Mouse (Mus musculus): ENCODE results near the gene Abat. TPM values are rescaled to one million over a fixed set of nuclear protein-coding genes. Genes with fewer than 3 reads are reported as not detected.
A peak's percentile ranks its signal among the peaks of the same experiment; 100 is the strongest.

Gene Abat
- 10 to 100 TPM in 1 of 2 experiments, 1 to 10 TPM in 1; 9.8 to 10.2 TPM for total RNA-seq (2021)
- long read RNA-seq, experiment 1, full-length matches to known transcripts, result 4 of 4 reads
- long read RNA-seq, experiment 1, partial matches to known transcripts, result 0 of 4 reads
- long read RNA-seq, experiment 1, other reads (novel, unspliced or antisense), result 0 of 4 reads
- long read RNA-seq, experiment 2, full-length matches to known transcripts, result 2 of 2 reads
- long read RNA-seq, experiment 2, partial matches to known transcripts, result 0 of 2 reads
- long read RNA-seq, experiment 2, other reads (novel, unspliced or antisense), result 0 of 2 reads

DNA sequence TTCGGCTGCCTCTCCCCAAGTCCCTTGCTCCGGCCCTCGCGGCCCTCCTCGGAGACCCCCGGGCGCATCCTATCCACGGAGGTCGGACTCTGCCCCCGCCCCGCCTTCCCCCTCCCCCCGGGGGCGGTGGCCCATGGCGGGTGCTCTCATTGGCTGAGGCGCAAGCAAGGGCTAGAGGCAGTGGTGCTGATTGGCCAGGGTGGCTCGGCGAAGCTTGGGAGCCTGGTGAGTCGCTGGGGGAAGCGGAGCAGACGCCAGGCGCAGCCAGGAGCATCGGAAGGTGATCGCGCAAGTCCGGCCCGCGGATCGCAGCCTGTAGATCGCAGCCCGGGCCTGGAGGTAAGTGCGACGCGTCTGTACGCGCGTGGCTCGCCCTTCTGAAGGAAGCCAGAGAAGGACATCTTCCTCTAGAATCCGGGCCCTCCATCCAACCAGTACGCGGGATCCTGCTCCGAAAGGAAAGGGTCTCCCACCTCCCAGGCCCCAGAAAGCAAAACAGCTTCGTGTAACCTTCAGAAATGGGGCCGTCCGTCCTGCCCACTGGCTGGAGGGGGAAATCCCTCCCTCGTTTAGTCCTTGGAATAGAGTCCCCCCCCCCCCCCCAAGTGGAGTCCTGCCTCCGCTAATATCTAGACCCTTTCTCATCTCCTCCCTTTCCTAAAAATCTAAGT, at the start of gene Abat:
TSS of gene Abat (plus strand) at position 194 of the 671 bp plus-strand sequence.
- DNase-seq, result peak; percentile 92 to 96

DNA sequence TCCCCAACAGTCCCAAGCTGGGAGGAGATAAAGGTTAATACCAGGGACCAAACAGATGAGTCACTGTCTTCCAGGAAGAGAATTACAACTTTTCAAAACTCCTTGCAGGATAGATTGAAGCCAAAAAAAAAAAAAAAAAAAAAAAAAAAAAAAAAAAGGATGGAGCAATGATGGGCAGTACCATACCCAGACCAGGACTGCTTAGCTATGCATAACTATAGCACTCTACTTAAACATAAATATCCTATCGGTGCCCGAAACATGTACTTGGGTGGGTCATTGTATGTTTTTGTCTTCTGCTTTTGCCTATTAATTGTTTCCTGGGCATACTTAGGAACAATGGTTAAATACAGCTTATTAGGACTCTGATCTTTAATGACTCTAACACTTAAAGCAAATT, 43.1 kb upstream of the Abat start:
- no peak for DNase-seq

DNA sequence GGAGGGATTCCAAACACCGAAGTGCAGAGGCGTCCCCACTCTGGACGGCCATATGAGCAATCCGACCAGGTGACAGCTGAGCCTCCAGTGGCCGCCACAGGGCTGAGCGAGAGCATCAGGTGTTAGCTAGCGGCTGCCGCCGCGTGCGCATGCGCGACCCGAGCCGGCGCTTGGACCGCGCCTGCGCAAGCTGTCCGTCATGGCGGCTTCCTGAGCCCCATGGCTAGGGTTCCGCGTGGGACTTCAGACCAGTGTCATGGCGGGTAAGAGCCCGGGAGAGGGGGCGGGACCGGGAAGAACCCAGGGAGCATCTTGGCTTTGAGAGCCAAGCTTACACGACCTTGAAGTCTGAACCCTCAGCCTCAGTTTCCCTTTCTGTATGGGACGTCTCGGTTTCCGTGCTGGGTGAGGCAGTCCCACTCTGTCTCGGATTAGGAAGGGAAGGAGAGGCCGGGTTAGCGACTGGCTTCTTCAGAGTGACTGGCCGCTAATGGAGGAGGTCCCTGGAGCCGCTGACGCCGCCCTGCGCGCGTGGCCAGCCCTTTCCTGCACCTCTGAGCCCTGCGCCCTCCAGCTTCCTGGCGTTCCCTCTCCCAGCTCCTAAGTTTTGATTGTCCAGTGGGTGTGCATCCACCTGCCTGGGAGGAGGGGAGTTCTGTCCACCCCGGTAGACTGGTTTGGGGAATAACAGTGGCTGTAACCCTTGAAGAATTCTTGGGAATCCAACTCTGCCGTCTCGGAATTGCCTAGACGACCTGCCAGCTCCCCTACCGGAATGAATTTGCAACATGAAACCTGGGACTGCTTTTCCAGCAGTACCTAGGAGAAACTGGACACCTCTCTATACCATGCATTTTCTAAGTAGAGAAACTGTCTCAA, 42.4 kb upstream of the Abat start, which contains the start of gene Mettl22:
TSS of gene Mettl22 (plus strand) at position 186 of the 879 bp plus-strand sequence.
- peak; percentile 88 to 92 for DNase-seq

DNA sequence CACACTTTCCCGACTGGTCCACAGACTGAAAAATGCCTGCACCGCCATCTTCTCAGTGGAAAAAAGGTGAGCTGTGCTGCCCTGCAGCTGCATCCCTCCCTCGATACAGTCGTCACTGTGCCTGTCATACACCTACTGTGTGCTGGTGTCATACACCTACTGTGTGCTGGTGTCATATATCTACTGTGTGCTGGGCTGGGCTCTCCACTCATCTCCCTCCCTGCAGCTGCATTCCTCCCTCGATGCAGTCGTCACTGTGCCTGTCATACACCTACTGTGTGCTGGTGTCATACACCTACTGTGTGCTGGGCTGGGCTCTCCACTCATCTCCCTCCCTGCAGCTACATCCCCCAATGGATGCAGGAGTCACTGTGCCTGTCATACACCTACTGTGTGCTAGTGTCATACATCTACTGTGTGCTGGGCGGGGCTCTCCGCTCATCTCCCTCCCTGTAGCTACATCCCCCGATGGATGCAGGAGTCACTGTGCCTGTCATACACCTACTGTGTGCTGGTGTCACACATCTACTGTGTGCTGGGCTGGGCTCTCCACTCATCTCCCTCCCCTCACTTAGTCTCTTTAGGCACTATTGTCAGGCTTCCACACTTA, 25.7 kb upstream of the Abat start:
- no peak for DNase-seq

DNA sequence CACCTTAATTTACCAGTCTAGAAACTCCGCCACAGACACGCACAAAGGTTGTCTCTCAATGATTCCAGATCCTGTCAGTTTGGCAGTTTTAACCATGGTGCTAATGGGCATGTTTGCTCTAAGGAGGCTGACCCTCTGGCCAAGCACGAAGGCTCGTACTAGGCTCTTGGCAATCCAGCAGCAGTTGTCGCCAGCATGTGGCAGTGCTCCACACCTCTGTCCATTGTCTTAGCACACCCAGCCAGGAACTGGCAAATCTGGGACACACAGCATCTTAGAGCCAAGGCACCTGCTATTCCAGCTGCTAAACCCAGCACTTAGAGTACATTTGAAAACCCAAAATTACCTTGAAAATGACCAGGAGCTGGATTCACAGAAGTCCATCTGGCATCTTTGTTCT, 23.9 kb upstream of the Abat start:
- no peak for DNase-seq

DNA sequence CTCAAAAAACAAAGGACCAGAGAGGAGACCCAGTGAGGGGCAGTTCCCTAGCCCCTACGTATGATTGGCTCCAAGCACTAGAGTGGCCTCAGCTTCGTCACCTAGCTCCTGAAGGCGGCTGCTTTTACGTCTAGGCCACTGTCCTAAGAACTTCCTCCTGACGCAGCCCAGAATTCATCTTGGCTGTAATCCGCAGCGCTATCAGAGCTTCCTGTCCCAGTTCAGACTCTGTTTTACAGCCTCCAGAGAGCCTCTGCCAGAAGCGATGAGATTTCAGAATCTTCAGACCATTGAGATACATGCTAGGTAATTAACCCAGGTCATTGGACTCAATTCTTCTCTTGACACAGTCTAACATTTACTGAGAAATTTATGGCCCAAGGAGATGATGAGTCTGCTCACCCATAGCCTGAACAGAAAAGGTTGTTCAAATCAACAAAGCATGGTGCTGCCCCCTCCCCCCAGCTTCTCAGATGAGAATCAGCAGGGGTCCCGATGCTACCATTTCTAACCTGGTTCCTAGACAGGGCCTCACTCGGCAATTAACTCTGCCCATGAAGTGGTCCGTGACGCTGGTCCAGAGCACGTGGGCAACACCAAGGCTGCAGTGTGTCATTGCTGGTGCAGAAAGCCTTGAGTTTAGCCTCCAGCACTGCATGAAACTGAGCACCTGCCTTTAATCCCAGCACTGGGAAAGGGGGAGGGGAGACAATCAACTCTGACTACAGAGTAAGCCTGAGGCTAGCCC, 21.3 kb upstream of the Abat start:
- peak in 1 of 2 experiments; percentile 44 for DNase-seq

DNA sequence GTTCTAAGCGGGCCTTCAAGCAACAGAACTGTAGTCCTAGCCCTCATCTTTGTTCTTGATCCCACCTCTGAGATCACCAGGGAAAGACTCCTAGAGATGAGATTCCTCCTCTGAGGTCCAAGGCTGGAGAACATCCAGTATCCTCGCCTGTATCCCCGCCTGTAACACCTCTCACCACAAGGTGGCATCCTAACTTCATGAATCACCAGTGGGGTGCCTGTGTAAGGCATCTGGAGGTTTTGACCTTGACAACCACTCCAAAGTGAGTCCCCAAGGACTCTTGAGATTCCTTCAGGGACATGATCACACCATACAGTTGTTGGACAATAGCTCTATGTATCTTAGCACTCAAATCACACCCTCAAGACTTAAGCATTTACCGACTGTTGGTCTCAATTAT, 19.0 kb upstream of the Abat start:
- DNase-seq, result peak; percentile 66 to 84

DNA sequence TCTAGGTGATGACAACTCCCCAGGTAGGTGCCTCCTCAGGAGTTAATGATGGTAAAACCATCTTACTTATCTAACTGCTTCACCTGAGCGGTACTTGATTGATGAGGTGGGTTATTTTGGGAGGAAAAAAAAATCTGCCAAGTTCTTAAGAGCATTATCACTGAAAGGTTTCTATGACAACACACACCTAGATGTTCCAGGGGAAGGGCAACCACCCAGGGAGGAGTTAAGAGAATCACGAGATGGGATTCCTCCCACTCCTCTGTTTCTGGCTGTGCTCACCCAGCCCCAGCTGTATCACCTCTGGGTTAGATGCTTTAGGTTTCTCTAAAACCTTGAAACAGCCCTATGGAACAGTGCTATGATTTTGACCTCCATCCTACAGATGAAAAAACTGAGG, 16.3 kb upstream of the Abat start:
- DNase-seq, result no peak

DNA sequence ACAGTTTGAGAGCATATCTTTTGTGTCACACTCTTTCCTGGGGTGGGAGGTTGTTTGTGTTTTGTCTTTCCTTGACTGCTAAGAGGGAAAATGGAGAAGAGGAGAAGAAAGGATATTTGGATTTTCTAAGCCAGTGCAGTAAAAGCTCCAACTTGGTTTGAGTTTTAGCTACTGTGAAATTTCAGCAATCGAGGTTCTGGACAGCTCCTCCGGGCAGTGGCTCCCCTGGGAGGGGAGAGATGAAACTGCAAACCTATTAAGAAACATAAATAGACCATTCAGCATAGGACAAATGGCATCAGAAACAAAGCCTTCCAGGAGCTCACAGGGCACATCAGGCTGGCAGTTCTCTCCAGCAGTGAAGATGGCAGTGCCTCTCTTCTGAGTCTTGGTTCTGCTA, 9.0 kb upstream of the Abat start:
- DNase-seq, result no peak

DNA sequence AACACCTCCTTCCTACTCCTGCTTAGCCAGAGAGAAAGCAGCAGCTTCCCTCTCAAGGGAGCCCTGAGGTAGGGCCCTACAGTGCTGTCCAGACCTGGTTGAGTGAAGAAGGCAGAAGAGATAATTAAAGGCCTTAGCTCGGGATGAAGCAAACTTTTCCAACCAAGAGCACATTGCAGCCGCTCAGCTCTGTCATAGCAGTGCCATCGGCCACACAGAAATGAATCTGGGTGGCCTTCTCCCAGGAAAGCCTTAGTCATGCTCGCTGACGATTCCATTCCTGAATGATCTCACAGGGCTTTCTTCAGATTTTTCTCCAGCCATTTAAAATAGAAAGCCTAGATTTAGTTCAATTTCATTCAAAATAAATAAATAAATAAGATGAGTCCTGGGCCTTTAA, 3.3 kb upstream of the Abat start:
- no peak for DNase-seq

DNA sequence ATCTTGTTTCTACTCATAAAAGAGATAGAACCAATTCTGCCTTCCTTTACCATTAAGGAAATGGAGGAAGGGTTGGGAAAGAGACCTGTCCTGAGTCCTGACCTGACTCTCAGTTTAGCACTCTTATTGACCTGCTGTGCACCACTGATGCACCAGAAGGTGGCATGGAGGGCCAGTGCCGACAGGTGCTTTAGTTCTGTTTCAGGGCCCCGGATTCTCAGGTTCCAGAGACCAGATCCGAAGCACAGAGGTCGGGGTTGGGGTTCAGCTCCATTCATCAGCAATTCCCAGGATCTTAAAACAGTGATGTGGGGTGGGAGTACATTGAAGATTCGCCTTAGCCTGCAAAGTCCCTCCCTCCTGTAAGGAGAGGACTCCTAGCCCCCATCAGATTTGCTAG, 399 bp upstream of the Abat start:
- no peak for DNase-seq

DNA sequence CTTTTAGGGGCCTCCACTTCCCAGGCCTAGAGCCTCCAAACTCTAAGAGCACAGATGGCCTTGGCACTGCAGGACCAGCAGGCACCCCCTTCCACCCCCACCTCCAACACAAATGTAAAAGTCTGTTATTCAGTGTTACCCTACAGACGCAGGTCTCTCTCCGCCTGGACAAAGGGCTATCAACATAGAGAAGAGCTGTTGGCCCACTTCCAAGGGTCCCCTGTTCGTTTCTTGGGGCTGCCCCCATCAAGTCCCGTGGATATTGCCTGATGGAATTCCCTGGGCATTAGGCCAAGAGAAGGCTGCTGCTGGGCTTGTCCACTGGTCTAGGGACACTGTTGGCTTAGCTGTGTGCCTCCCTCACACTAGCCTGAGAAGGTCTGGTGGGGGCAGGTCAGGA, 951 bp downstream of the Abat start:
- DNase-seq, result peak; percentile 40 to 42

DNA sequence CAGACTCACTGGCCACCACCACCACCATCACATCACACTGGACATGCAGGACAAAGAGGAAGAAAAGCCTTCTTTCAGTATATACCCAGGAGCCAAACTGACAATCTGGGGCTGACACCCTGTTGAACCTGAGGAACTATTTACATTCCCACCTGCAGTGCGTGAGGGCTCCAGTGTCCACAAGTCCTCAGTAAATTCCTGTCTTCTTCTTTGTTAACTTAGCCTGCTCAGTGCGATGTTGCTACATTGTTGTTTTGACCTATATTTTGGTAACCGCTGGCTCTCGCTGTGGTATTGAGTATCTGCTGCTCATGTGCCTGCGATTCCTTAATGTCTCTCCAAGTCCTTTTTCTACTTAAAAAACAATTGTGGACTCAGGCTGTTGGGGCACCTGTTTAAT, 7.3 kb downstream of the Abat start:
- no peak for DNase-seq

DNA sequence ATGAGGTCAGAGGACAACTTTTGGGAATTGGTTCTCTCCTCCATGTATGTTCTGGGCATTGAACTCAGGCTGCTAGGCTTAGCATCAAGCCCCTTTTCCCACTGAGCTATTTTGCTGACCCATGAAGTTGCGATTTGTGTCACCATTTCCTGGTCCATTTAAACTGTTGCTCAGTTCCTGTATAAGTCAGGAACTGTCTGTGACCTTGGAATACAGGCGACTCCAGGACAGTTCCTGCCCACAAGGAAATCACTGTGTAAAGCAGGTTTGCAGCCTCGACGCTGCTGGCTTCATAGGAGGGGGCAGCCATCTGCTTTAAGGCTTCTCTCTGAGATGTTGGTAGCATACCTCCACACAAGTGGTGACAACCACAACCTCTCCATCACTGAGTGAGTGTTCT, 8.1 kb downstream of the Abat start:
- DNase-seq, result no peak

DNA sequence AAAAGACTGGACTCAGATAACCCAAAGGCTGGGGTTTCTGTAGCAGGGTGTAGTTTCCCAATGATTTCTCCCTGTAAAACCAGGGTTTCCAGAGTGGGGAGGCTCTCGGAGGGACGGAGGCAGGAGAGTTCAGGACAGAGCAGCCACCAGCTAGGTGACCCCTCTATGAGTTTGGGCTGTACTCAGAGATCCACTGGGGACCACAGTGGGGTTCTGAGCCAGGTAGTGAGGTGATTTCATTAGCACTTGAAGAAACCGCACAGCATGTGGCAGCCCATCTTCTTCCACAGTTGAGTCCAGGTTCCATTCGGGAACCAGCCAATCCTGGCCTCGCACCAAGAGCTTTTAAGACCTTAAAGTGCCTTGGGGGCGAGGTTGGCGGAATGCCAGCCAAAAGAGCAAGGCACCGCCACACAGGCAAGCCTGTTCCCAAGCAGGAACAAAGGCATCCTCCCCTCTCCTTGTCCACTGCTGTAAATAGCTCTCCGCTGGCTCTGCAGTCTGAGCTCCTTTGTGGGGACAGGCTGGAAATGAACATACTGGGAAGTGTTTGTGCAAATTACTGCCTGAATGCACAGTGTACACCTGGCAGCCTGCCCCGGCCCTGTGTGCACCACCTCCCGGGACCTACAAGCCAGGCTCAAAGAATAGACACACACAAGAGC, 10.4 kb downstream of the Abat start:
- peak; percentile 16 to 19 for DNase-seq

DNA sequence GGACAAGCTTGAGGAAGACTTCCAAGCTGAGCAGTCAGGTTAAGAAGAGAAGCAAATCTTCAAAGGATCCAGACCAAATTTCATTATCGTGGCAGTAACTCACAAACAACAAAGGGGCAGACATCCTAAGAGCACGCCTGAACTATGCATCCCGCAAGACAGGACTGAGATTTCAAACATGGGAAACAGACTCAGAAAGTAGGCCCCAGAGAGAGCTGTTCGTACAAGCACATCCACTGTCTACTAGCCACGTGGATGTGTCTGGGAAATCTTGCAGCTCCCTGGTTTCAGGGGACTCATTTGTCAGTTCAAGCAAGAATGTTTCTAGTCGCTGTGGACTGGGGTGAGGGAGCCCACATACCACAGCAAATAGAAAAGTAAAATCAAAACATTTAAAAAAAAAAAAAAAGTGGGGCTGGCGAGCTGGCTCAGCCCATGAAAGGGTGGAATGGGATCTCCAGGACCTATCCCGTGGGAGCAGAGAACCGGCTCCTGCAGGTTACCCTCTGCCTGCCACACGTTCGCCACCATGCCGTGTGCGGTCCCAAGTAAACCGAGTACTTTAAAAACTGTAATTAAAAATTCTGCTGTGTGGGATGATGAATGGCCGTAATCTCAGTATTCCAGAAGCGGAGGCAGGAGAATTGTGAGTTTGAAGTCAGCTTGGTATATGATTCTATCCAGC, 11.1 kb downstream of the Abat start:
- DNase-seq, result no peak

DNA sequence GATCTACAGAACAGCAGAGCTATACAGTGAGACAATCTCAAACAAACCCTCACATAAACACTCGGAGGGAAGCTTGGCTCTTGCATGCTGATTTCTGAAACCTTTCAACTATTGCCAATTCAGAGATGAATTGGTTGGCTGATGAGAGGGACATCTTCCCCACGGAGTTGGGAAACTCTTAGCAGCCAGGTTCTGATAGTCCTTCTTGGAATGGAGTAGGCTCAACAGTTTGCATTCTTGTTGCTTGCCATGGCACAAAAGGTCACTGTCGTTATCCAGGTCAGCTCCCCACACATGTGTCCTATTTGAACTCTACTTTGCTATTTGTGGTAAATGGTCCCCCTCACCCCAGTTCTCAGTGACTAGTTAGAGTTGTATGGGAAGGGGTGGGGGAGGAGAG, 12.1 kb downstream of the Abat start:
- no peak for DNase-seq

DNA sequence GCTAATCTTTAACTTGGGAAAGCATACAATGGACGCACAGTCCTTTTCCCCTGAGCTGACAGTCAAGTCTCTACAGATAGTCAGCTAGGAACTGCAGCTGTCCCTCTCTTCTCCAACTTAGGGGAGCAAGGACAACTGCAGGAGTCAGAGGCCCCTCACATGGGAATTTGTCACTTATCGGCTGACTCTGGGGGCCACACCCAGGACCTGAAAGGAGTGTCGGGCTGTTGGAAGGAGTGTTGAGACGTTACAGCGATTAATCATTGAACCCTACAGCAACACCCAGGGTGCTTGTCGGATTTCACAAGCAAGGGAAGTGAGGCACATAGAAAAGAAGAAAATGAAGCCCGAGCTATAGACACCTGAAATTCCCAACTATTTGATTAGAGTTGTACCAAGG, 12.6 kb downstream of the Abat start:
- no peak for DNase-seq

DNA sequence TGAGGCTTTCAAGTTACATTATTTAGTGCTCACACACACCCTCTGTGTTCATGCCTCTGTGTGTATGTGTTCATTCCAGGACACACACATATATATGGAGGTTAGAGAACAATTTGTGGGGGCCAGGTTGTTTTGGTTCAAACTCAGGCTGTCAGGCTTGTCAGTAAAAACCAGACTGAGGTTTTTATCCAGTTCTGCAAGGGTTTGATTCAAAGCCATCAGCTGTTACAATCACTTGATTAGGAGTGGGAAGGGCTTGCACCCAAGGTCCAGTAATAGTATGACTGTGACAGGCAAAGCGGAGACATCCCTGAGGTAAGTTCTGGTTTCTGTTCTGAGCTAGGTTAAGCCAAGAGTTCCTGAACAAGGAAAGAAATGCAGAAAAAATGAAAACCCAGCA, 16.2 kb downstream of the Abat start:
- no peak for DNase-seq

DNA sequence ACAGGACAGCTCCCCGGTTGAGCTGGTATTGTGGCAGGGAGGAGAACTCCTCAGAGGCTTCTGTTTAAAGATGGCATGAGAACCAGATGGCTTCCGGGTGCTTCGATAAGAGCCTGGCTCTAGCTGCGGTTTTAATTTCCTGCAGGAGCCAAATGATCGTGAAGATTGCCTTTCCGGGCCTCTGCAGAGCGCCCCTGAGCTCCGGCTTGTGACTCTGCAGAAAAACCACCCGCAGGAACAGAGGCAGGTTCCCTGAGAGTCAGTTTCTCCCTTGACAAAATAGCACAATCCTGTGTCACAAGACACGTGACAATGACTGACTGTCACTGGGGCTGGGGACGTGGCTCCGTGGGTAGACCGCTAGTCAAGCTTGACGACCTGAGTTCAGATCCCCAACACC, 16.8 kb downstream of the Abat start:
- no peak for DNase-seq

DNA sequence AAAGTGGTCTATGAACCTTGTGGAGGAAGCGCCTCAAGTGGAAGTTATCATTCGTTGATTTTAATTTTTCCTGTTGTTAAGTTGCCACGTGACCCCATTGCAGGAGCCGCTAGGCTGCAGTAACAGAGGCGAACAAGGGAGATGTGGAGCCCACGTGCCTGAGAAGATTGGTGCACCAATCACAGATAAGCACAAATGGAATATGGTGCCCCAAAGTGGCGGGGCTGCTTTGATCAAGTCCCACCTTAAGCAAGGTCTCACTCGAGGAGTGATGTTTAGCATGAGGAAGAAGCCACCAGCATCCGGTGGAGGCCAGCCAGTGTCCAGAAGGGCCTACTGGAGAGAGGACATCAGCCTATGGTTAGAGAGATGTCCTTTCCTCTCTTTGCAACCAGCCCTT, 19.2 kb downstream of the Abat start:
- DNase-seq, result no peak

All from heart, adult 18-20 months (tissue).